Mouse (Mus musculus): ENCODE measurements around the gene Edc4. TPM values are rescaled to one million over a fixed set of nuclear protein-coding genes. Genes with fewer than 3 reads are reported as not detected.

Edc4 gene
- polyA plus RNA-seq, 1 experiment from 2014 or later = 45.3 TPM

DNA sequence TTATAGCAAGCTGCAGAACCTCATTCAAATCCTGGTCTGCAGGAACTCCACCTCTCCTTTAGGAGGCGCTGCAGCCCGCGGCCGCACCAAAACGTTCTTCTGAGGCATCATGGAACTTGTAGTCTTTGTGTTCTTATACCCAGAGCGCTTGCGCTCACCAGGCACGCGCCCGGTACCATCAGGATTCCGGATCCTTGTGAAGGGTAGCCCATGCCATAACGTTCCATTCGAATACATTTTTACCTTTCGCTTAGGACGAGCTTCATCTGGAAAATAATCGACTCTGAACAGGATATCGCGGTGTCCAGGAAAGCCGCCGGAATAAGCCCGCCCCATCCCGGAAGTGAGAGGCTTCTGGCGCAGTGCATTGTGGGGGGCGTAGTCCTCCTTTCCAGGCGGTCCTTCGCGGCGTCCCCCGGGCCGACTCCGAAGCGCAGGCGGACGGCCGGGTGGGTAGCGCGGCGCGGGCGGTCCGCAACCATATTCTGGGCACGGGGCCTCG, 25.9 kb upstream of the Edc4 start, which contains the start of gene Thap11:
Gene Thap11, plus strand, starts transcription at position 418 of the 502 bp plus-strand sequence.
- H3K4me2 ChIP-seq = peak within 1 kb of the TSS; percentile 85
- no peaks in the 10 kb centered on the region for H3K27me3 ChIP-seq (replicated peaks)
- peak within 1 kb of the TSS; percentile 86 for H3K4me3 ChIP-seq (replicated peaks)
- peaks cover 50% of the 10 kb centered on the region for H3K4me1 ChIP-seq
- H3K36me3 ChIP-seq = peaks cover 4% of the 10 kb centered on the region; the same call in 1 of the 2 replicates
- WGBS = under 1% methylated on average over 43 of the region's 43 CpGs
- peak; percentile 91 for ATAC-seq (ENCODE audit: low FRiP score)
- H3K9ac ChIP-seq (replicated peaks) = peak within 1 kb of the TSS; percentile 63
- H3K9me3 ChIP-seq (replicated peaks) = no peaks in the 10 kb centered on the region
- peak within 1 kb of the TSS; percentile 89 for H3K27ac ChIP-seq (replicated peaks)

DNA sequence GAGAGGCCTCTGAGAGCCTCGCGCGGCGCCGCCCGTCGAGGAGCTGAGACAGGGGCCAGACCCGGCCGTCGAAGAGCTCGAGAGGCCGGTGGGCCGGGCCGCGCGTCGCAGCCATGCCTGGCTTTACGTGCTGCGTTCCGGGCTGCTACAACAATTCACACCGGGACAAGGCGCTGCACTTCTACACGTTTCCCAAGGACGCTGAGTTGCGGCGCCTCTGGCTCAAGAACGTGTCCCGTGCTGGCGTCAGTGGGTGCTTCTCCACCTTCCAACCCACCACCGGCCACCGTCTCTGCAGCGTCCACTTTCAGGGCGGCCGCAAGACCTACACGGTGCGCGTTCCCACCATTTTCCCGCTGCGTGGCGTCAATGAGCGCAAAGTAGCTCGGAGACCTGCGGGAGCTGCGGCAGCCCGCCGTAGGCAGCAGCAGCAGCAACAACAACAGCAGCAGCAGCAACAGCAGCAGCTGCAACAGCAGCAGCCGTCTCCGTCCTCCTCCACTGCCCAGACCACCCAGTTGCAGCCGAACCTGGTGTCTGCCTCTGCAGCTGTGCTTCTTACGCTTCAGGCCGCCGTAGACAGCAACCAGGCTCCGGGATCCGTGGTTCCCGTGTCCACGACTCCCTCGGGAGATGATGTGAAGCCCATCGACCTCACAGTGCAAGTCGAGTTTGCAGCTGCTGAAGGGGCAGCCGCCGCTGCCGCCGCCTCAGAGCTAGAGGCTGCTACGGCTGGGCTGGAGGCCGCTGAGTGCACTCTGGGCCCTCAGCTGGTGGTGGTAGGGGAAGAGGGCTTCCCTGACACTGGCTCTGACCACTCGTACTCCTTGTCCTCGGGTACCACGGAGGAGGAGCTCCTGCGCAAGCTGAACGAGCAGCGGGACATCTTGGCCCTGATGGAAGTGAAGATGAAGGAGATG, 25.2 kb upstream of the Edc4 start:
- Histone ChIP-seq H3K27me3 (replicated peaks) (no peaks in the 10 kb centered on the region), H3K36me3 (peaks cover 4% of the 10 kb centered on the region; the same call in 1 of the 2 replicates), H3K9me3 (replicated peaks) (no peaks in the 10 kb centered on the region), H3K4me1 (peaks cover 51% of the 10 kb centered on the region), H3K9ac (replicated peaks) (peak overlapping the region; percentile 63), H3K4me3 (replicated peaks) (peak overlapping the region; percentile 86), H3K4me2 (peak overlapping the region; percentile 85), H3K27ac (replicated peaks) (peak overlapping the region; percentile 89)
- under 1% methylated on average over 70 of the region's 71 CpGs for WGBS
- peak; percentile 48 for ATAC-seq (ENCODE audit: low FRiP score)

DNA sequence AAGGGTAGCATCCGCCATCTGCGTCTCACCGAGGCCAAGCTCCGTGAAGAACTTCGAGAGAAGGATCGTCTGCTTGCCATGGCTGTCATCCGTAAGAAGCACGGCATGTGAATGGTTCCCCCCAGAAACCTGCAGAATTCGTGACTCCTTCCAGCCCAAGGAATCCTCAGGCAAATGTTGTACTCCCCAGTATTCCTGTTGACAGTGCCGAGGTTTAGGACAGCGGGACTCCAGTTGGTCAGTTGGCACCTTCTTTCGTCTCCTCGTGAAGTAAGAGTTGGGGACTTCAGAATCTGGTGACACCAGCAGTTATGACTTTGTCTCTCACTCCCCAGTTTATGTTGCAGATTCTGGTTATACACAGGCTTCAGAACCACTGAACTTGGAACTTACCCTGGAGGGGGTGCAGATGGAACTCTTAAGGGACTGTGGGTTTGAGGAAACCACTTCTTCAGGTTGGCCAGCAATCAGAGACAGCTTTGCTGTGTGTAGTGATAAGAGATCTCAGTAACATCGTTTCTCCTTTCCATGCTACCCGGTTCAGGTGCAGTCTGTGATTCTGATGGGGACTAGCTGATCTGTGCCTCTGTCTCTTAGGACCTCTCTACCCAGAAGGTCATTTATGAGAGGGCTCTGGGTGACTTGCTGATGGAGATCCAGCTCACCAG, 24.4 kb upstream of the Edc4 start:
- H3K4me1 ChIP-seq = peaks cover 48% of the 10 kb centered on the region
- peak overlapping the region; percentile 89 for H3K27ac ChIP-seq (replicated peaks)
- peak overlapping the region; percentile 63 for H3K9ac ChIP-seq (replicated peaks)
- H3K27me3 ChIP-seq (replicated peaks) = no peaks in the 10 kb centered on the region
- H3K36me3 ChIP-seq = peaks cover 4% of the 10 kb centered on the region; the same call in 1 of the 2 replicates
- WGBS = 24% methylated on average over 15 of the region's 15 CpGs
- H3K9me3 ChIP-seq (replicated peaks) = no peaks in the 10 kb centered on the region
- H3K4me2 ChIP-seq = peak overlapping the region; percentile 85
- no peak for ATAC-seq (ENCODE audit: low FRiP score)
- H3K4me3 ChIP-seq (replicated peaks) = peak overlapping the region; percentile 86

DNA sequence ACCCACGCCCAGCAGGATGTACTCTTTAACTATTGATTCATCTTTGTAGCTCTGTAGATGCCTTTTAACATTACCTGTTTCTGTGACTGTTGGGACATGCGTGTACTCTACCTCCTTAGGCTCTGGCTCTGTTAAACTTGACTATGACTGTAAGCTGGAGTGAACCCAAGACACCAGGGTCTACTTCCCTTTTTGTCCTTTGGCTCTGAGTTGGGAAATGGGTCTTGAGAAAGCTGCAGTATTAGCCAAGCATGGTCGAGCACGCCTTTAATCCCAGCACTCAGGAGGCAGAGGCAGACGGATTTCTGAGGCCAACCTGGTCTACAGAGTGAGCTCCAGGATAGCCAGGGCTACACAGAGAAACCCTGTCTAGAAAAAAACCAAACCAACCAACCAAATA, 22.2 kb upstream of the Edc4 start:
- H3K9ac ChIP-seq (replicated peaks) = no peak overlapping the region
- ATAC-seq (ENCODE audit: low FRiP score) = no peak

DNA sequence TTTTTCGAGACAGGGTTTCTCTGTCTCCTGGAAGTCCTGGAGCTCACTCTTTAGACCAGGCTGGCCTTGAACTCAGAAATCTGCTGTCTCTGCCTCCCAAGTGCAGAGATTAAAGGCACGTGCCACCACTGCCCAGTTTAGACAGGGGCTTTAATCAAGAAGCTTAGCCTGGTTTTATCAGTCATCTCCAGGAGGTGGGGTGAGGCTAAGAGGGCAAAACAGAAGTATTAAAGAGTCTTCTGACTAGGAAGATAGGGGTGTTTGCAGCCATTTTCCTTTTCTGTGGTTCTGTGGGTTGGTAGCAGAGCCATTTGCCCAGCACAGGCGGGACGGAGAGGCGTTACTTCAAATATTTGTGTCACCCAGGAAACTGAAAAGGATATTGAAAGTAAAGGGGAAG, 21.4 kb upstream of the Edc4 start:
- peaks cover 73% of the 10 kb centered on the region for H3K4me1 ChIP-seq
- H3K27me3 ChIP-seq (replicated peaks) = no peaks in the 10 kb centered on the region
- peaks cover 4% of the 10 kb centered on the region; the same call in 1 of the 2 replicates for H3K36me3 ChIP-seq
- WGBS = 88% methylated on average over 5 of the region's 5 CpGs
- no peak overlapping the region for H3K9ac ChIP-seq (replicated peaks)
- peak overlapping the region; percentile 74 for H3K4me2 ChIP-seq
- H3K9me3 ChIP-seq (replicated peaks) = no peaks in the 10 kb centered on the region
- peak overlapping the region; percentile 93 for H3K27ac ChIP-seq (replicated peaks)
- no peak for ATAC-seq (ENCODE audit: low FRiP score)
- H3K4me3 ChIP-seq (replicated peaks) = no peak overlapping the region

More for the DNA sequence above, 22.2 kb upstream of the Edc4 start:
- Histone ChIP-seq H3K4me1 (peaks cover 67% of the 10 kb centered on the region), H3K9me3 (replicated peaks) (no peaks in the 10 kb centered on the region), H3K27me3 (replicated peaks) (no peaks in the 10 kb centered on the region), H3K36me3 (peaks cover 4% of the 10 kb centered on the region; the same call in 1 of the 2 replicates), H3K4me2 (no peak overlapping the region), H3K27ac (replicated peaks) (no peak overlapping the region), H3K4me3 (replicated peaks) (no peak overlapping the region)
- WGBS = 92% methylated on average over 5 of the region's 5 CpGs

DNA sequence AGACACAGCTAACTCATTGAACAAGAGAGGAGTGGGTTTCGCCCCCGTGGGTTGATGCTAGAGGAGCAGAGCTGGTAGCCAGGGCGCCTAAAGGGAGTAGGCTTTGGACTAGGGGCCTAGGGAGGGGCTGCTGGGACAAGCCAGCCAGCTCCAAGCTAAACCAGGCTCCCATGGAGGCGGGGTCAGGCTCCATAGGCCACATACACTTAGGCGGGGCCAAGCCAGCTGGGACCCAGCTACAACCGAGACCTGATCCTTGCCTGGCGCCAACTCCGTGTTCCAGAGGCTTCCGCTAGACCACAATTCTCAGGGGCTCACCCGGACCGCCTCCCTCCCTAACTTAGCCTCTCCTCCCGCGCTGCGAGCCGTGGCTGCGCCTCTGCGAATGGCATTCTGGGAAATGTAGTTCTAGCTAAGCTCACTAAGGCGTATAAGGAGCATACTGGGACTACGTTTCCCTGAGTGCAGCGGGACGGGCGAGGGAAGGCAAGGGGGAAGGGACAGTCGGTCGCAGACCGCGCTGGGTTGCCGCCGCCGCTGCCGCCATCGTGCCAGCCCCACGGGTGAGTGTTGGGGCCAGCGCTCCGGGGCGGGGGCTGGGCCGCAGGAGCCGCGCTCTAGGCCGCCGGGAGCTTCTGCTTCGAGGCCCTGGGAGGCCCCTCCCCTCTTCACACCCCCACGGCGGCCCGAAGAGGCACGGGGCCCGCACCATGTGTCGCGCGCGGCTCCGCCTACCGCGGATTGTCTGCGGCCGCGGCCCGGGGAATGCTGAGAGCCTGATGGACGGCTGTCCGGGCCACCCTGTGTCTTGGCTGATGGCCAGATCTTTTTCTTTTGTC, 20.3 kb upstream of the Edc4 start, which contains the start of gene Nutf2:
Gene Nutf2, plus strand, starts transcription at position 438 of the 839 bp plus-strand sequence.
- Histone ChIP-seq H3K9ac (replicated peaks) (peak within 1 kb of the TSS; percentile 97), H3K4me1 (peaks cover 73% of the 10 kb centered on the region), H3K27me3 (replicated peaks) (no peaks in the 10 kb centered on the region), H3K4me3 (replicated peaks) (peak within 1 kb of the TSS; percentile 95), H3K27ac (replicated peaks) (peak within 1 kb of the TSS; percentile 93), H3K9me3 (replicated peaks) (no peaks in the 10 kb centered on the region), H3K4me2 (peak within 1 kb of the TSS; percentile 74), H3K36me3 (peaks cover 4% of the 10 kb centered on the region; the same call in 1 of the 2 replicates)
- ATAC-seq (ENCODE audit: low FRiP score) = peak; percentile 96
- under 1% methylated on average over 54 of the region's 59 CpGs for WGBS

DNA sequence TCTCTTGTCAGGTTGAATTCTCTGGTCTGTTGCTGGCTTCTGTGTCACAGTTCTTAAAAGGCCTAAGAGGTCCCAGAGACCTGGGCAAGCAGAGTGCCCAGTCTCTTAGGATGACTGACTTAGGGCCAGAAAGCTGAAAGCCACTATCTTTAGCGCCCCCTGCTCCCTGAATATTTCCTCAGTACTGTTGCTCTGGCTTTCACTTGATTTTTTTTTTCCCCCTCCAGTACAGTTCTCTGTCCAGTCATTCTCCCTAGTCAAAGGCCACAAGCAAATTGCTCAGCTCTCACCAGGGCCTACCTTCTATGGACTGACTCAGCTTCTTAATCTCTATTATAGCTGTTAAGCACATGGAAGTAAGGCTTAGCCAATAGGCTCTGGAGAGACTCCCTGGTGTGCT, 18.7 kb upstream of the Edc4 start:
- H3K9me3 ChIP-seq (replicated peaks) = no peaks in the 10 kb centered on the region
- peak overlapping the region; percentile 97 for H3K9ac ChIP-seq (replicated peaks)
- 4% methylated on average over 1 of the region's 1 CpGs for WGBS
- H3K36me3 ChIP-seq = peaks cover 13% of the 10 kb centered on the region
- H3K27ac ChIP-seq (replicated peaks) = no peak overlapping the region
- peak overlapping the region; percentile 74 for H3K4me2 ChIP-seq
- H3K27me3 ChIP-seq (replicated peaks) = no peaks in the 10 kb centered on the region
- H3K4me3 ChIP-seq (replicated peaks) = peak overlapping the region; percentile 95
- no peak for ATAC-seq (ENCODE audit: low FRiP score)
- H3K4me1 ChIP-seq = peaks cover 61% of the 10 kb centered on the region

DNA sequence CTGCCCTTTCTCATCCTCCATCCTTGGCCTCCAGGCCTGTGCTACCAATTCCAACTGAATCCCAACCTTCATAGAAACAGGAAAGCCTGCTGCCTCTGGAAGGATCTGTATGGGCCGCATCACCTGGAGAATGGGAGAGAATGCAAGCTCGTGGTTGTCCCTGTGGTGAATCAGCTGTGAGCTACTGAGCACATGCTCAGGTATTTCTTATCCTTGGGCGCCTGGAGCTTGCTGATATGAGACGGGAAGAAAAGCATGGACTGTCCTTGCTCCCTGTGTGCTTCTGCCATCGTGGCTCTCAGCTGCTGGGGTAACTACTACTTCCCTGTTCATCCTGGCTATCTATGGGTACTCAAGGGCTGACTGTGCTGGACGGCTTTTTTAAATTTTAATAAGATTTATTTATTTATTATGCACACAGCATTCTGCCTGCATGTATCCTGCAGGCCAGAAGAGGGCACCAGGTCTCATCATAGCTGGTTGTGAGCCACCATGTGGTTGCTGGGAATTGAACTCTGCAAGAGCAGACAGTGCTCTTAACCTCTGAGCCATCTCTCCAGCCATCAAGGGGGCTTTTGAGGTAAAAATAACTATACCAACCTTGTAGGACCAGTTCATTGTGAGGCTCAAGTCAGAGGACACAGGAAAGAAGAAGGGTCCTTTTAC, 14.2 kb upstream of the Edc4 start:
- Histone ChIP-seq H3K4me3 (replicated peaks) (no peak overlapping the region), H3K36me3 (peaks cover 40% of the 10 kb centered on the region), H3K4me1 (peaks cover 26% of the 10 kb centered on the region), H3K27me3 (replicated peaks) (no peaks in the 10 kb centered on the region), H3K4me2 (no peak overlapping the region), H3K9me3 (replicated peaks) (no peaks in the 10 kb centered on the region), H3K9ac (replicated peaks) (no peak overlapping the region), H3K27ac (replicated peaks) (no peak overlapping the region)
- 84% methylated on average over 6 of the region's 6 CpGs for WGBS
- ATAC-seq (ENCODE audit: low FRiP score) = no peak

DNA sequence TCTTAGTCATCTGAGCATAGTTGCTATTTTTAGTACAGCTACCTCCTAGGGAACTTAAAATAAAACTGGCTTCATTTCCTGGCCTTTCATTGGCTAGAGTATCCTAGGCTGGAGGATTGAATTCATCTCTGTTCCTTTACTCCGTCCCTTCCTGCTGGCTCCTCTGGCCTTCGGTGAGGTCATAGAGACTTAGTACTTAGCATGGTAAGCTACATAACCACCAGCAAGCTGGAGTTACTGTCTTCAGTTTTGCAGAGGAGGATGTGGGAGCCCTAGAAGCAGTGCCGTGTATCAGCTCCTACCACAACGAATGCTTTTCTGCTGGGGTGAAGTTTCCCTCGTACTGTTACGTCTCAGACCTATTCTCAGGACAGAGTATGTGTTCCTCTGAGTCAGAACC, 6.4 kb upstream of the Edc4 start:
- H3K4me1 ChIP-seq = no peaks in the 10 kb centered on the region
- H3K4me3 ChIP-seq (replicated peaks) = no peak overlapping the region
- WGBS = 89% methylated on average over 6 of the region's 6 CpGs
- no peak overlapping the region for H3K9ac ChIP-seq (replicated peaks)
- no peak overlapping the region for H3K27ac ChIP-seq (replicated peaks)
- no peaks in the 10 kb centered on the region for H3K27me3 ChIP-seq (replicated peaks)
- no peak for ATAC-seq (ENCODE audit: low FRiP score)
- H3K36me3 ChIP-seq = peaks cover 74% of the 10 kb centered on the region
- H3K9me3 ChIP-seq (replicated peaks) = no peaks in the 10 kb centered on the region
- H3K4me2 ChIP-seq = no peak overlapping the region

DNA sequence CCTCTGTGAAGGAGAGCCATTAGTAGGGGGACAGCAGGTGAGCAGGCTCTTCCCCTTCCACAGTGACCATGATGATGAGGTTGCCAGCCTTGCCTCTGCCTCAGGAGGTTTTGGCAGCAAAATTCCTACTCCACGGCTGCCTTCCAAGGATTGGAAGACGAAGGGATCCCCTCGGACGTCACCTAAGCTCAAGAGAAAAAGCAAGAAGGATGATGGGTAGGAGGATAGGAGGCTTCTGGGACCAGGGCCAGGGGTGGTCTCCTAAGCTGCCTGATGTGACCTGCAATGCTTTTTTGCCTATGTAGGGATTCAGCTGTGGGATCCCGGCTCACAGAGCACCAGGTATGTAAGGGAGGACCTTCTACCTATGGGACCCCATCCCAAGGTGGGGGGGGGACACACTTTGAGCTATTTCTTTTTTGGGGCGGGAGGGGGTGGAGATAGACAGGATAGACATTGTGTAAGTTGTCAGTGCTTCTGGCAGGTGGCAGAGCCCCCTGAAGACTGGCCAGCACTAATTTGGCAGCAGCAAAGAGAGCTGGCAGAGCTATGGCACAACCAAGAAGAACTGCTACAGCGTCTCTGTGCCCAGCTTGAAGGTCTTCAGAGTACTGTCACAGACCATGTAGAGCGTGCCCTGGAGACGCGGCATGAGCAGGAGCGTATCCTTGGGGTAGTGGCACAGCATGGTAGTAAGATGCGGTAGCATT, 9.2 kb downstream of the Edc4 start:
- H3K4me3 ChIP-seq (replicated peaks) = no peak overlapping the region
- no peak overlapping the region for H3K4me2 ChIP-seq
- peaks cover 87% of the 10 kb centered on the region for H3K36me3 ChIP-seq
- WGBS = 93% methylated on average over 12 of the region's 12 CpGs
- no peak overlapping the region for H3K27ac ChIP-seq (replicated peaks)
- no peaks in the 10 kb centered on the region for H3K9me3 ChIP-seq (replicated peaks)
- no peak for ATAC-seq (ENCODE audit: low FRiP score)
- H3K4me1 ChIP-seq = peaks cover 10% of the 10 kb centered on the region
- H3K27me3 ChIP-seq (replicated peaks) = no peaks in the 10 kb centered on the region
- H3K9ac ChIP-seq (replicated peaks) = no peak overlapping the region
